Mouse (Mus musculus): ENCODE data around the gene Nrg3.

The Nrg3 gene

DNA sequence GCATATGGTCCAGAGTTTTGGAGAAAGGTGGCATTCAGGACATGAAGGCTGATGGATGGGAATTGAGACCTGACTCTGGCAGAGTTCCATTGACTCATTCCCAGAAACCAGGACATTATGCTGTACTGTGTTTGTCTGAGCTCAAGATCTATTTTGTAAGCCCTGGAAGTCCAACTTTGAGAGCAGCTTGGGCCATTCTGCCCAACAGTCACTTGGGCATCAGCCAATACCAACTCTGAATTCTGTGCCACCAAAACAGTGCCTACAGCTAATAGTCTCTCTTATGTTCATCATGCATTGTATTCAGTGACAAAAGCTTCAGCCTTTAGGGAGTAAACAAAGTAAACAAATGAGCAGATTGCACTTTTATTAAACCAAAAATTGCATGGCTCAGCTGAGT lies 843.2 kb downstream of the Nrg3 start:
- in situ Hi-C loops (cut with MboI, MseI): no loop called here

GRCm38 (mm10) chr14:38628862-38629619 lies 843.8 kb downstream of the Nrg3 start:
- in situ Hi-C loops (cut with MboI, MseI): no loop called here

DNA sequence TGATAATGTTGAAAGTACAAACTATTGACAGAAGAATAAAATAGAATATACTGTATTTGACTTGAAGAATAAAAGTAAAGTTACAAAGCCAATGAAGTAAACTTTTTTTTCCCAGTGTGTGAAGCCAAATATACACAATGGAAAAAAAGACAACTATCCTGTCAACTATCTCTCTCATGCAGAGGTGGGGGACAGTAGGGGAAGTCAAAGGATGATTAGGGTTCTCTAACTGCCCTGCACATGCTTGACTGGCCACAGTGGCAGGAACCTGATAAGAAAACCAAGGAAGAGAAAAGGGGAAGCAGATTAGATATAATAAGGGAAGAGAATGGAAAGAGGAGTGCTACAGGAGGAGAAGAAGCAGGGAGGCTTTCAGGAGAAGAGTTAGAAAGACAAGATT lies 855.9 kb downstream of the Nrg3 start:
- in situ Hi-C loops (cut with MboI, MseI): no loop called here

- in situ Hi-C loops (cut with MboI, MseI): no loop called here
Measured at GRCm38 (mm10) chr14:38597735-38598134, 875.2 kb downstream of the Nrg3 start.

DNA sequence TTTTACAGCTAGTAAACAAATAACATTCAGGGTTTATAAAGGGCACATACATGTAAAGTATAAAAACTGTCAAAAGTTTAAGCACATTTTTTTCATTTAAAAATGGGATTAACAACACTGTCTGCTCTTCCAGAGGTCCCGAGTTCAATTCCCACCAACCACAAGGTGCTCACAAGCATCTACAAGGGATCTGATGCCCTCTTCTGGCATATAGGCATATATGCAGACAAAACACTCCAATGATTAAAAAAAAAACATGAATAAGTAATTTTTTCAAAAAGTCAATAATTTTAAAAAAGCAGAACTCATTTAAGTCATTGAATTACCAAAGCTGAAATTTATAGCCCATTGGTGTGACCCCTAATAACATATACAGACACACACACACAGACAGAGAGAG lies 878.6 kb downstream of the Nrg3 start:
- in situ Hi-C loops (cut with MboI, MseI): no loop called here

- in situ Hi-C loops (cut with MboI, MseI): no loop called here
Measured at GRCm38 (mm10) chr14:38576796-38577195, 896.1 kb downstream of the Nrg3 start.

DNA sequence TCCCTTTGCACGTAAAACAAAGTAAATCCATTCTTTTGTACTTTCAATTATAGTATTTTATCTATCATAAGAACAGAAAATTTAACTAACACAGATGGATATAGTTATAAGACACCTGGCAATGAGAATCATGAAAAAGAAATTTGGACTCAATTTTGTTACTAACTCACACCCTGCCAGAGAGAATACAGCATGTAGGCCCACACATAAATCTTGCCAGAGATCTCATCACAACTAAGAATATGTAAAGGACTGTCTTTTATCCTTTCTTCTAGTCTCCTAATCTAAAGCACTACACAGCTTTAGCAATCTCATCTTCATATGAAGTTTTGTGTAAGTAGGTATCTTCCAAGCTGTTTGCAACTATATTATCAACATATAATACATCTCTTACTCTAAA lies 904.7 kb downstream of the Nrg3 start:
- in situ Hi-C loops (cut with MboI, MseI): no loop called here

GRCm38 (mm10) chr14:38566182-38566581 lies 906.7 kb downstream of the Nrg3 start:
- in situ Hi-C loops (cut with MboI, MseI): no loop called here

GRCm38 (mm10) chr14:38554636-38555035 lies 918.3 kb downstream of the Nrg3 start:
- in situ Hi-C loops (cut with MboI, MseI): no loop called here

GRCm38 (mm10) chr14:38547257-38547656 lies 925.6 kb downstream of the Nrg3 start:
- in situ Hi-C loops (cut with MboI, MseI): no loop called here

- in situ Hi-C loops (cut with MboI, MseI): no loop called here
Measured at GRCm38 (mm10) chr14:38535181-38535580, 937.7 kb downstream of the Nrg3 start.

DNA sequence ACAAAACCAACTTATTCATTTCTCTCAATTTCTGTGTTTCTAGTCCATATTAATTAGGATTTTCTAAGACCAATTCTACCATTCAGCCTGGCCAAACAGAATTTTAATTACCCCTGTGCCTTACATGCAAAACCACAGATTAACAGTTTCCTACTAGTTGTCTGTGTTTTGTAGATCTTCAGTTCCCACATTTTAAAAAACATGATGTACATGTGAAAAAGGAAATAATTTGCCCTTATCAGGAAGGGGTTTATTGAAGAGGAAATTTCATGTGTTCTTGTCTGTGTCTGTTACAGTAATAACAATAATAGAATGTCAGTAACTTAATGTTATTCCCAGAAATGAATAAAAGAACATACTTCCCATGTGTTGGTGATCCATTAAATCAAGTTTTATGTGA lies 939.4 kb downstream of the Nrg3 start:
- in situ Hi-C loops (cut with MboI, MseI): no loop called here

DNA sequence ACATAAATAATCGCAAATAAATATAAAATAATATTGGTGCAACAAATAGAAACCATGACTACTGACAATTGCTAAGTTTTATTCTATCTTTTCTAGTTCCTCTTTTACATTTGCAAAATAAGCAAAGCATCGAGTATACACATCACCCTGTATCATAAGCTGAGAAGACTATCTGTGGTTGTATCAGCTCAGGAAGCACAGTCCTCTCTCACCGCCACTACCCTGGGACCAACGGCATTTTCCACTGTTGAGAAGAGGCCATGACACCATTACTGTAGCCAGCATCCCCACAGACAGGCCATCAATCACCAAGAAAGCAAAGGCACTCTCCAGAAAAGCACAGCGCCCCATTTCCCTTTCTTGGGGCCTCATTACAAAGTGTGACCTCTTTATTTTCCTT lies 956.7 kb downstream of the Nrg3 start:
- in situ Hi-C loops (cut with MboI, MseI): no loop called here

DNA sequence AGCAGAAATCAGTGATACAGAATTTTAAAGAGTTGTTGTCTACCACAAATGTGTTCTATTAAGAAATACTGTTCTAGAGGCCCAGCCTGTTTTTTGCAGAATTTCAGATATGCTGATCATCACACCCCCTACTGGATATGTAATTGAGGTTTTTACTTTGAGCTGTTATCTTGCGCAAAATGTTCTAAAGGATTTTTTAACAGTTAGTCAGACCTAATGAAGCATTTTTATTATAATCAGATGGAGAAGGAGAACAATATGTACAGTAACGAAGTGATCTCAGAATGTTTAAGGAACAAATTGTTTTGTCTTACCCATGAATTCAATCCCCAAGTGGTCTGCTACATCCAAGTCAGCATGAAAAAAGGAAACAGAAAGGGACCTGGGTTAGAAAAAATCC lies 963.9 kb downstream of the Nrg3 start:
- in situ Hi-C loops (cut with MboI, MseI): no loop called here

DNA sequence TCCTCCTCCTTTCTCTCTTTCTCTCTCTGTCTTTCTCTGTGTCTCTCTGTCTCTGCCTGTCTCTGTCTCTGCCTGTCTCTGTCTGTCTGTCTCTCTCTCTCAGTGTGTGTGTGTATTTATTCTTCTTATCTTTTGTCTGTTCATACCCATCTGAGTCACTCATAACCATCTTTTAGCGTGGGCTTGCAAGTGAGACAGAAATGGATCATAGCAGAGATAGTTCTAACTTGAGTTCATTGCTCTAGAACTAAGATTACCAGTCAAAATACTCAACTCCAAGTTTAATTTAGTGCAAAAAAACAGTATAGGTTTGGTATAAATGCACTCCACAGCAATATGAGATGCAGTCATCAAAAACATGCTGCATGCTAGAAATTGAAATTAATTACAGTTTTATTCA lies 977.9 kb downstream of the Nrg3 start:
- in situ Hi-C loops (cut with MboI, MseI): no loop called here

DNA sequence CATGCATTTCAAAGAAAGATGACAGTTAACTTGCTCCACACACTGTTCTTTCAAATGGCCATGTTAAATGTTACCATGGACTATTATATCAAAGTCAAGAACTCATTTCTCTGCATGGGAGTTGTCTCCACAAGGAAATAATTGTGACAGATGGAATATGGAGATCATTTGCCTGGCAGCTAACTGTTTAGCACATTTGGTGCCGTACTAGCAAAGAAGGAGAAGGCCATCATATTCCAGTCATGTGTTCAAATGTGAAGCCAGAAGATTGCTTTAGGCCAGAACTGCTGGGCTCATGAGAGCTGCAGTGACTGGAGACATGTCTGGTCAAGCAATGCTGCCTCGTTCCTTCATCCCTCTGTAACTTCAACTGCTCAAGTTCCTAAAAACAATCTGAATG lies 1025.8 kb downstream of the Nrg3 start:
- in situ Hi-C loops (cut with MboI, MseI): no loop called here

- in situ Hi-C loops (cut with MboI, MseI): no loop called here
Measured at GRCm38 (mm10) chr14:38444788-38445187, 1028.1 kb downstream of the Nrg3 start.

GRCm38 (mm10) chr14:38433793-38434589 lies 1038.9 kb downstream of the Nrg3 start:
- in situ Hi-C loops (cut with MboI, MseI): no loop called here

- in situ Hi-C loops (cut with MboI, MseI): no loop called here
Measured at GRCm38 (mm10) chr14:38374660-38375059, 1098.2 kb downstream of the Nrg3 start.

DNA sequence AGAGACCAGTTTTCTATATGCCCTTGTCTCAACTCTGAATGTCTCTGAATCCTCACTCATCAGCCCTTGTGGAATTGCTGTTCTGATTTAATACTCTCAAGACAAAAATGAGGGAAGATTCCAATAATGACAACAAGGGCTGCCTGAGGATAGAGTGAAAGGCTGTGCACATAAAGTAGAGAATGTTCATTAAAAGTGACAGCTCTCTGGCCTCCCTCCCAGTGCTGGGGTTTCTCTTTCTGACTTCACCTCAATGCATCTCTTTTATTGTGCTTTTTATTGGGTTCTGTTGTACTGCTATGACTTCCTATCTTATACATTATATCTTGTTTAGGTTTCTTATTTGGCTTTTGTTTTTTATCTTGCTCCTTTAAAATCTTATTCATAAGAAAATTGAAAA lies 1131.9 kb downstream of the Nrg3 start:
- in situ Hi-C loops (cut with MboI, MseI): no loop called here

DNA sequence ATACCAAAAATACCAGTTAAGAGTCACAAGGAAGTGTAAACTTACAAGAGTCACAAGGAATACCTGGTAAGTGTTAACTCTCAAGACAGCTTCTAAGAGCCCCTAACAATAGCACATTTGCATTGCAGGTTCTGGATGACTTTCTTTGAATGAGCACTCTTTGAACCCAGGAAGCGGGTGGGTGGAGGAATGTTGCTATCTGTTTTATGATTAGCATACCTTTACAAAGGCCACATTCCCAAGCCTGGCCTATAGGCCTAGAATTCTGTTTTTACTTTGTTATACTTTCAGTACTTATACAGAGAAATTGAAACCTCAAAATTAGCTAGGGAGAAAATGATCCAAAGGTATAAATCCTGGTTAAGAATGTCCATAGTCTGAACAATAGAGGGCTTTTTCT lies 1150.0 kb downstream of the Nrg3 start:
- in situ Hi-C loops (cut with MboI, MseI): loop anchor here in 1 of 2 experiments (10.0 kb wide), 1 partner anchor 1032 kb away; no protein-coding TSS in a partner anchor

DNA sequence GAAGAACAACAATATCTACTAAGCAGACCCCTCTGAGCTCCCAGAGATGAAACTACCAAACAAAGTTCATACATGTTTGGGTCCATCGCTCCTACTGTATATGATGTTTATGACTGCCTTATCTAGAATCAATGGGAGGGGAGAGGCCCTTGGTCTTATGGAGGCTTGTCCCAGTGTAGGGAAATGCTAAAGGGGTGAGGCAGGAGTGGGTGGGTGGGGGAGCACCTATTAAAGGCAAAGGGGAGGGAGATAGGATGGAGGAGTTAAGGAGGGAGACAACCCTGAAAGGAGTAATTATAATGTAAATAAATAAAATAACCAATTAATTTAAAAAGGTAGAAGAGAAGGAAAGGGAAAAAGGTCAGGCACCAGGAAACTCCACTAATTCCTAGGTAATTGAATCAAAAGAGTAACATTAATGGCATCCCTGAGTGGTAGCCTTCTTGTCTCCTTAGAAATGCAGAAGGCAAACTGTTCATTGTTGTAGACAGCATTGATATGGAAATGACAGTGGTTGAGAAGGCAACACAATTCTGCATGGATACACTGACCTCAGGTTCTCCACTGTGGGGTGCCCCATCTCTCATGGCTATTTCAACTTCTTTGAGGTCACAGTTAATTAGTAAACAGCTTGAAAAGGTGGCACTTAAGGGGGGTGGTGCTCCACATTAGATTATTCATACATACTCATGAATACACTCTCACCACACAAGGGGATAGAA lies 1152.1 kb downstream of the Nrg3 start:
- in situ Hi-C loops (cut with MboI, MseI): loop anchor here in 1 of 2 experiments (10.0 kb wide), 1 partner anchor 1034 kb away; no protein-coding TSS in a partner anchor

Measured in T-helper 17 cell (primary cell).